Mouse (Mus musculus): Measurements from ENCODE around the gene Ptgds. TPM values are rescaled to one million over a fixed set of nuclear protein-coding genes. Genes with fewer than 3 reads are reported as not detected.

Ptgds gene
- 1,300 and 1,863 TPM in 2 replicates for polyA plus RNA-seq (2012; rRNA removed)

- DNase-seq (ENCODE audit: low read depth): no peak
Observed at GRCm38 (mm10) chr2:25469969-25470368, at the start of gene Ptgds. Gene Ptgds, minus strand, starts transcription at chr2:25470046.

- DNase-seq (ENCODE audit: low read depth): no peak
Observed at GRCm38 (mm10) chr2:25509912-25510311, 40.1 kb upstream of the Ptgds start.

GRCm38 (mm10) chr2:25506964-25507363 lies 37.1 kb upstream of the Ptgds start:
- no peak for DNase-seq (ENCODE audit: low read depth)

- DNase-seq (ENCODE audit: low read depth): no peak
Observed at GRCm38 (mm10) chr2:25505860-25506259, 36.0 kb upstream of the Ptgds start.

GRCm38 (mm10) chr2:25505000-25505399 lies 35.2 kb upstream of the Ptgds start:
- DNase-seq (ENCODE audit: low read depth): no peak

GRCm38 (mm10) chr2:25504538-25504937 lies 34.7 kb upstream of the Ptgds start:
- no peak for DNase-seq (ENCODE audit: low read depth)

GRCm38 (mm10) chr2:25502726-25503125 lies 32.9 kb upstream of the Ptgds start:
- no peak for DNase-seq (ENCODE audit: low read depth)

GRCm38 (mm10) chr2:25501593-25502486 lies 32.0 kb upstream of the Ptgds start, which contains the start of gene C8g:
Gene C8g, minus strand, starts transcription at chr2:25501719.
- DNase-seq (ENCODE audit: low read depth): no peak

GRCm38 (mm10) chr2:25500576-25501405 lies 30.9 kb upstream of the Ptgds start, which contains the start of gene Fbxw5:
Gene Fbxw5, plus strand, starts transcription at chr2:25500750.
- DNase-seq (ENCODE audit: low read depth): peak; percentile 56

- no peak for DNase-seq (ENCODE audit: low read depth)
Observed at GRCm38 (mm10) chr2:25500071-25500575, 30.3 kb upstream of the Ptgds start.

GRCm38 (mm10) chr2:25498622-25499478 lies 29.0 kb upstream of the Ptgds start:
- no peak for DNase-seq (ENCODE audit: low read depth)

GRCm38 (mm10) chr2:25497846-25498575 lies 28.2 kb upstream of the Ptgds start:
- no peak for DNase-seq (ENCODE audit: low read depth)

- DNase-seq (ENCODE audit: low read depth): no peak
Observed at GRCm38 (mm10) chr2:25496462-25496861, 26.6 kb upstream of the Ptgds start.

- DNase-seq (ENCODE audit: low read depth): no peak
Observed at GRCm38 (mm10) chr2:25493476-25493961, 23.7 kb upstream of the Ptgds start, which contains the start of gene Lcn12. Gene Lcn12, minus strand, starts transcription at chr2:25493911.

GRCm38 (mm10) chr2:25492988-25493387 lies 23.1 kb upstream of the Ptgds start:
- DNase-seq (ENCODE audit: low read depth): no peak

- DNase-seq (ENCODE audit: low read depth): no peak
Observed at GRCm38 (mm10) chr2:25488671-25489068, 18.8 kb upstream of the Ptgds start.

GRCm38 (mm10) chr2:25487965-25488670 lies 18.3 kb upstream of the Ptgds start:
- DNase-seq (ENCODE audit: low read depth): no peak

GRCm38 (mm10) chr2:25484901-25485647 lies 15.2 kb upstream of the Ptgds start:
- no peak for DNase-seq (ENCODE audit: low read depth)

- DNase-seq (ENCODE audit: low read depth): no peak
Observed at GRCm38 (mm10) chr2:25482969-25483368, 13.1 kb upstream of the Ptgds start.
